Mouse (Mus musculus): ENCODE results near the gene Ramp1.
A peak's percentile ranks its signal among the peaks of the same experiment; 100 is the strongest.

Ramp1 gene

GRCm38 (mm10) chr1:91204221-91204765 lies 24.7 kb downstream of the Ramp1 start:
- DNase-seq = no peak

GRCm38 (mm10) chr1:91205651-91206050 lies 26.0 kb downstream of the Ramp1 start:
- no peak for DNase-seq

DNA sequence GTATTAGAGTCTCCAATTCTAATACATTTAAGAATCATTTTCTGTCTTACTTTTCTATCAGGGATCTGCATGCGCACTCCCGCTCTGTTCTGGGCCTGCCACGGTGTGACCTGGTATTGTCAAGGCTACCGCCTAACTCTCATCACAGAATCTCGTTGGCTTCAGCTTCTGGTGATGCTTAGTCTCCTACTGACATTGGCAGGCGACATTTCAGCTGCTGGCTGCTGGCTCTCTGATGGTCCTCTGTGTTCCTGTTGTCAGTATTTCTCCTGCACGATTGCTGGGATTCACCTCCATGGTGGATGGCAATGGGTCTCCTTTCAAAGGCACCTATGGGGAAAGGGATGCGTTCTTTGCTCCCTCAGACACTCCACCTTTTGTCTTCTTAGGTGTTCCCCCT lies 26.7 kb downstream of the Ramp1 start:
- no peak for DNase-seq

GRCm38 (mm10) chr1:91206873-91207272 lies 27.3 kb downstream of the Ramp1 start:
- no peak for DNase-seq

DNA sequence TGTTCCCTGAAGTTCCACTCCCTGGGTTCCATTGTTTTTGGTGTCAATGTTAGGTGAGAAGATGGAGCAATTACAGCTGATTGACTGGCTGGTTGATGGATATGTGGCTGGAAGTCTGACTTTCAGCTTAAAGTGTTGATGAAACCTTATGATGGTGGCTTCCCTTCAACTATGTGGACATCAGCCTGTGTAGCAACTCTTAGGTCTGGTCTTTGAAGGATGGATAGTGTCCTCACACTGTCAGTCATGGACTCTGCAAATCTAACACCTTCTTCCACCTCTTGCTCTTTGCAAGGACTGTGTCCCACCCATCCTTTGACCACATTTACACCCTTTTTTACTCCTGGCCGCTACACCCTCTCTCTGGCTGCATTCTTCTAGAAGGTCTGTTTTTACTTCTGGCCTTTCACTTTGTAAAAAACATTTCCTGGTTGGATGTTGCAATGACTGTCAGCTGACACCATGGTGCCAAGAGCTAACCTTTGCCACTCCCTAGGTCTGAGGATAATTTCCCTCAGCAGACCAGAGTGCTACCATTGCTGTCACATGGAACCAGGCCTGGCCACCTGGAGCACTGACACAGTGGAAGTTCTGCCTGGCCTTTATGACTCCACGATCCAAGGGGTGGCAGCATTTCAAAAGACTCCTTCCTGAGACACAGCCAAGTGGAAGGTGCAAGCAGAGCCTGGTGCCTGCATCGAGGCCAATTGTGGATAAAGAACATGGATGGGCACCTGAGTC lies 27.9 kb downstream of the Ramp1 start:
- no peak for DNase-seq

DNA sequence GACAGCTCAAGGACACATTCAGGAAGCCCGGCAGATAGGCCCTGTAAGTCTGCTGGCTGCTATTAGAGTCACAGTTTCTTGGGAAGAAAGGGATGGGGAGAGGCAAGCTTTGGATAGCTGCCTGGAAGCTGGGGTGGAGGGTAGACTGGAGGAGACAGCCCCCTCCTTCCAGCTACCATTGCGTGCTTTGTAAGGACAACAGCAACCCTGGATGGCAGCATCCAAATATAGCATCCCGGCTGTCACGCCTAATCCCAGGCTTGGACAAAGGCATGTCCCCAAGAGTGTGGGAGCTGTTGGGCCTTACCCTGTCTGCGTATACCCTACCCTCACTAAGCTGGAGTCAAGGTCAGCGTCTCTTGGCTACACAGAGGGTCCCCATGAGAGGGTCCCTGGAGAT lies 29.7 kb downstream of the Ramp1 start:
- DNase-seq = no peak

GRCm38 (mm10) chr1:91209785-91210184 lies 30.2 kb downstream of the Ramp1 start:
- no peak for DNase-seq

GRCm38 (mm10) chr1:91211099-91211498 lies 31.5 kb downstream of the Ramp1 start:
- peak; percentile 39 to 64 for DNase-seq

GRCm38 (mm10) chr1:91211591-91212008 lies 32.0 kb downstream of the Ramp1 start:
- DNase-seq = no peak

- DNase-seq = no peak
Observed at GRCm38 (mm10) chr1:91215264-91215663, 35.6 kb downstream of the Ramp1 start.

DNA sequence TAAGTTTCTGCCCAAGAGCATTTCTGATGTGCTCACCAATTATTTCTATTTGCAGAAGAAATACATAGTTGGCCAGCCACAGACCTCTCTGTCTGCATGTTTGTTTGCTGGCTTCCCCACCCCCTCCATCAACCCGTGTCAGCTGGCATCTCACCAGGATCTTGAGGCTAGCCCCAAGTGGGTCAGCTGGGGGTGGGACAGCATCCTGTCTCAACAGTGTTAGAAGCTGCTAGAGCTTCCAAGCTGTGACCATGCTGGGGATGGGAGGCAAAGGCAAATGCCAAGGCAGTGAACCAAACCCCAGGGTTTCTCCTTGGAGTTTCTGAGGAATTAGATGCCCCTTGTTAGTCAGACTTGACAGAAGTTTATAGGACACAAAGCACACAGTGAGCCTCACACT lies 36.4 kb downstream of the Ramp1 start:
- no peak for DNase-seq

GRCm38 (mm10) chr1:91216504-91217267 lies 37.1 kb downstream of the Ramp1 start:
- no peak for DNase-seq

- DNase-seq = no peak
Observed at GRCm38 (mm10) chr1:91219641-91220321, 40.2 kb downstream of the Ramp1 start.

DNA sequence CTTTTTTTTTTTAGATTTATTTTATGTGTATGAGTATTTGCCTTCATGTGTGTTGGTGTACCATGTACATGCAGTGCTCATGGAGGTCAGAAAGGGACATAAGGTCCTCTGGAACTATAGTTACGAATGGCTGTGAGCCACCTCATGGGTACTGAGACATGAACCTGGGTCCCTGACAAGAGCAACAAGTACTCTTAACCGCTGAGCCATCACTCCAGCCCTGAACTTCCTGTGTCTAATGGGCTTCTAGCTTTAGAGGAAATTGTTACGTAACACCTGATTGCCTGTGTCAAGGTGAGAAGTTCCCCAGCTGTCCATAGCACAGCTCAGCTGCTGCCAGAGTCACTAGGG lies 40.7 kb downstream of the Ramp1 start:
- no peak for DNase-seq

GRCm38 (mm10) chr1:91226562-91226961 lies 46.9 kb downstream of the Ramp1 start:
- DNase-seq = no peak

GRCm38 (mm10) chr1:91227381-91228054 lies 47.9 kb downstream of the Ramp1 start:
- DNase-seq = no peak

DNA sequence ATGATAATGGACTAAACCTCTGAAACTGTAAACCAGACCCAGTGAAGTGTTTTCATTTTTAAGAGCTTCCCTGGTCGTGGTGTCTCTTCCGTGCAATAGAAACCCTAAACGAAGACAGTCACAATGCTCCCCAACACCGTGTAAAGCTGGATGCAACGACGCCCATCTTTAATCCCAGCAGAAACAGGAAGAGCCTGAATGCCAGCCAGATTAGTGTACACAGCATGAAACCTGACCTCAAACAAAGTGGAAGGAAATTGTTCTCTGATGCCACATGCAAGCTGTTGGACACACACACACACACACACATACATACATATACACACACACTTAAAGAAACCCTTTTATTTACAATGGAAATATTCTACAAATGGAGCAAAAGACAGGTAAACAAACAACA lies 51.5 kb downstream of the Ramp1 start:
- no peak for DNase-seq

DNA sequence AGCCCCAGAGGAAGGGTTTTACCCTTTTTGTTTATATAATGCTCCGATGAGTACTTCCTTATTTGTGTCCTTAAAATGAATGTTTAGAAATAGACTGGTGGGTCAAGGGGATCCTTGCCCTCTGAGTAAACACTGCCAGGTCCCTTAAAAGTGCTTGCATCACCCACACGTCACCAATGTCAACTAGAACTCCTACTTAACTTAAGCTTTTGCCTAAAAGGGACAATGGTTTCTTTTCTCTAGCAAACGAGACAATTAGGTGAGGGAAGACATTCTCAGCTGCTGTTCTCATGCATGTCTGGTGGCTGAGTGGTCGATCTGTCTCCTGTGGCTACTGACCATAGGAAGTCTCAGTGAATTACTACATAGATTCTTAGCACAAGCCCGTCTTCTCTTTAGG lies 52.3 kb downstream of the Ramp1 start:
- DNase-seq = no peak

- DNase-seq = no peak
Observed at GRCm38 (mm10) chr1:91235395-91235794, 55.8 kb downstream of the Ramp1 start.

- DNase-seq = no peak
Observed at GRCm38 (mm10) chr1:91237676-91238075, 58.1 kb downstream of the Ramp1 start.

GRCm38 (mm10) chr1:91239112-91239511 lies 59.5 kb downstream of the Ramp1 start:
- DNase-seq = peak; percentile 55 to 60

- DNase-seq = no peak
Observed at GRCm38 (mm10) chr1:91239800-91240199, 60.2 kb downstream of the Ramp1 start.

GRCm38 (mm10) chr1:91240685-91241084 lies 61.1 kb downstream of the Ramp1 start:
- DNase-seq = no peak

All from thymus, adult 18-20 months (tissue).